Mouse (Mus musculus) right cerebral cortex, postnatal 36 days (tissue): ENCODE results near the gene Rsph1.

ENCODE experiments used
- DNase-seq, 2 experiments: peaks; one replicate each; pipeline ENCODE4 v3.0.0; 2022; ENCODE audit warnings: low spot score in 2 of 2, mixed read lengths in 1 of 2

The Rsph1 gene

DNA sequence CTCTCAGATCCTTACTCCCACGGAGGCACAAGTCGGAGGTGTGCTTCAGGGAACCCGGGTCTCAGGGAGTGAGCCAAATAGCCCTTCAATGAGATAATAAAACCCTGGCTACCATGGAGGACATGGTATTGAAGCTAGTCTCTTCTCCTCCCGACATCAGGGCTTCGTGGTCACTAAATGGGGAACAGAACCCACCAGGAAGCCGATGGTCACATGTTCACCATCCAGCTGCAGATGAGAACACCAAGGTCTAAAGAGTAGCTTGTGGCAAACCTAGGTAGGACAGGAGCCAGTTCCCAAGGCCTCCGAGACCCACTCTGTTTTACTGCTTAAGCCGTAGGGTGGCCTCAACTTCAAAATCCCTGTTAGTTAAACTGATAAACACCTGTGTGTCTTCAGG, 68.5 kb downstream of the Rsph1 start:
- DNase-seq, result no peak

DNA sequence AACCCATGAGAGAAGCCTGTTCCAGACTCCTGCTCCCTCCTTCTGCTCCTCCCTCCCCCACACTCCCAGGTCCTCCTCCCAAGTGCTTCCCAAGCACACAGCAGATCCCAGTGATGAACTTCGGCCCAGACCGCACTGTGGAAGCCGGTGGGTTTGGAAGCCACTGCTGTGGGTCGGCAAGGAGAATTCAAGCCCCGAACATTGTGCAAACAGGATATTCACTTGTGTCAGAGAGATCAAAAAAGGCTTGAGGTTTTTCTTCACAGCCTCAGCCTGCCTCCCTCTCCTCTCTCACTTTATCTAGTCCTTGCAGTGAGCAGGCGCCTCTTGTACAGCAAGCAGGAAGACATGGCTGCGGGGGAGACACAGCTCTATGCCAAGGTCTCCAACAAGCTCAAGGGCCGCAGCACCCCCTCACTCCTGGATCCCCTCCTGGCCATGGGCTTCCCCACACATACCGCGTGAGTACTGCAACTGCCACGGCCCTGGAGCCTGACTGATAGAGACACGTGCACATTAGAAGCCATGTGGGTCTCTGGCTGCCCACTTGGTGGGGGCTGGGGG, 69.3 kb downstream of the Rsph1 start, which contains the start of gene Ubash3a:
Gene Ubash3a (plus strand): TSS at position 103 of the 564 bp plus-strand sequence.
- DNase-seq, result no peak
